Mouse (Mus musculus): ENCODE results near the gene Spag5.

DNA sequence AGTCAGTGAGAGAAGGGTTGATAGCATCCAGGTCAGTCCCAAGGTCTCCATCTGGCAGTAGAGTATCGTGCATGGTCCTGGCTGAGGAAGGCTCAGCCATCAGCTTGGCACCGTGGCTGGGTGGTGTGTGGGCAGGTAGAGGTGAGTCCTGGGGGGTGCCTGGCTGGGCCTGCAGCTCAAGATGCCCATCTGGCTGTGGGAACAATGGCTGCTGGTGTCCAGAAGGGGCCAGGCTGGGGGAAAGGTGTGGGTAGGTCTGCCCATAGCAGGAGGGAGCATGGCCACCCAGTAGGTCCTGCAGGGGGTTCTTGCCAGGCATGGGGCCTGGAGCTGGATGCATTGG lies 59.4 kb downstream of the Spag5 start:
- TF ChIP-seq CTCF (IDR thresholded peaks at IDR 0.05; ENCODE audit: borderline replicate concordance, insufficient read depth, low read length): no peak
- no peak for TF ChIP-seq POLR2A (IDR thresholded peaks at IDR 0.05; ENCODE audit: low read depth, low read length)

Measured in embryonic fibroblast, embryonic 13.5 days (primary cell).